Mouse (Mus musculus) intestine, embryonic 14.5 days (tissue): ENCODE measurements around the gene Atg4d. TPM values are rescaled to one million over a fixed set of nuclear protein-coding genes. Genes with fewer than 3 reads are reported as not detected.
"Not testable (repeated sequence)": the region's sequence is repeated elsewhere in the genome, so short reads cannot be mapped to it uniquely, and the experiment has no call there.

Experiments used
- ATAC-seq: fragments of 200-750 bp; cut with Nextera tagmentation; replicated peaks from 2 replicates; pipeline ENCODE4 v1.8.0; 2017; ENCODE audit warnings: low read depth, moderate number of reproducible peaks, moderate TSS enrichment, moderate library complexity; ENCODE audit not compliant: low FRiP score, low TSS enrichment
- DNase-seq: peaks from one replicate; pipeline ENCODE4 v3.0.0-alpha.2; 2018; ENCODE audit warnings: low spot score
- H3K27ac ChIP-seq: fragments of 300-500 bp; sonication (generic); 2 replicates; pipeline ENCODE4 v1.5.1; 2014; ENCODE audit warnings: low read depth, mild to moderate bottlenecking, control low read depth
- H3K27me3 ChIP-seq: fragments of 300-500 bp; sonication (generic); replicated peaks from 2 replicates; pipeline ENCODE4 v1.6.1; 2014; ENCODE audit warnings: low read length, control low read depth; ENCODE audit not compliant: control insufficient read depth, insufficient read depth
- H3K36me3 ChIP-seq: fragments of 300-500 bp; sonication (generic); 2 replicates; pipeline ENCODE4 v1.6.1; 2014; ENCODE audit warnings: low read length, control low read depth; ENCODE audit not compliant: control insufficient read depth, insufficient read depth
- H3K4me1 ChIP-seq: fragments of 300-500 bp; sonication (generic); replicated peaks from 2 replicates; pipeline ENCODE4 v1.6.1; 2014; ENCODE audit warnings: low read length, control low read depth, mixed read lengths; ENCODE audit not compliant: control insufficient read depth, insufficient read depth
- H3K4me2 ChIP-seq: fragments of 300-500 bp; sonication (generic); 2 replicates; pipeline ENCODE4 v1.6.1; 2014; ENCODE audit warnings: low read length
- H3K4me3 ChIP-seq: fragments of 300-500 bp; sonication (generic); 2 replicates; pipeline ENCODE4 v1.5.1; 2014; ENCODE audit warnings: low read depth, low read length, control low read depth, mixed read lengths
- H3K9ac ChIP-seq: fragments of 300-500 bp; sonication (generic); 2 replicates; pipeline ENCODE4 v1.6.1; 2014; ENCODE audit warnings: mild to moderate bottlenecking, low read length
- H3K9me3 ChIP-seq: fragments of 300-500 bp; sonication (generic); 2 replicates; pipeline ENCODE4 v1.6.1; 2016; ENCODE audit warnings: low read length, control low read depth; ENCODE audit not compliant: control insufficient read depth
- WGBS: fragments of 180-500 bp; shearing (Covaris S2); extraction: QIAGEN DNeasy Blood & Tissue Kit; methylation state at CpG from one replicate; pipeline ENCODE4 v1.1.7; 2014; 5-methylcytosine and 5-hydroxymethylcytosine counted together
- polyA plus RNA-seq: library from polyadenylated mRNA; unstranded; fragments of >200 nt; fragmentation: Nextera tagmentation; extraction: Ambion mirVana; gene quantifications from 2 replicates; pipeline ENCODE4 v1.2.1, GENCODE M21; 2014

Gene Atg4d
- polyA plus RNA-seq, 1 experiment from 2014 or later = 45.4 TPM

DNA sequence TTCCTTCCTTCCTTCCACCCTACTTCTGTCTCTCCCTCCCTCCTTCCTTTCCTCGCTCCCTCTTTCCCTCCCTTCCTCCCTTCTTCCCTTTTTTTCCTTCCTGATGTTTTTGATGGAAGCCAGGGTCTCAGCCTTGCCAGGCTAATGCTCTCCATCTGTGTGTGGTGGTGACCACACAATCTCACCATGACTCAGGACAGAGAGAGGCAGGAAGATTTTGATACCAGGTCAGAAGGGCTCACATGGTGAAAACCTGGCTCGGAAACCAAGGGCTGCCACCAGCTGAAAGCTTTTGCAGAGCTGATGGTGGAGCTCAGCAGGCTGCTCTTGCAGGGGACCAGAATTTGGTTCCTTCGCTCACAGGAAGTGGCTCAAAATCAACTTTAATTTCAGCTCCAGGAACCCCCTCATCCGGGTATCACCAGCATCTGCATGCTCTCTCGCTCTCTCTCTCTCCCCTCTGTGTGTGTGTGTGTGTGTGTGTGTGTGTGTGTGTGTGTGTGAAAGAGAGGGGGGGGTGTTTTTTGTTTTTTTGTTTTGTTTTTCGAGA is 4.5 kb upstream of the Atg4d start:
- Histone ChIP-seq H3K4me2 (no peak overlapping the region), H3K4me3 (no peak overlapping the region), H3K36me3 (no peaks in the 10 kb centered on the region), H3K27me3 (no peaks in the 10 kb centered on the region), H3K9ac (no peak overlapping the region), H3K4me1 (no peaks in the 10 kb centered on the region; the same call in 1 of the 2 replicates), H3K9me3 (no peaks in the 10 kb centered on the region), H3K27ac (no peak overlapping the region)
- 74% methylated on average over 6 of the region's 6 CpGs for WGBS
- DNase-seq (no peak), ATAC-seq (no peak)

DNA sequence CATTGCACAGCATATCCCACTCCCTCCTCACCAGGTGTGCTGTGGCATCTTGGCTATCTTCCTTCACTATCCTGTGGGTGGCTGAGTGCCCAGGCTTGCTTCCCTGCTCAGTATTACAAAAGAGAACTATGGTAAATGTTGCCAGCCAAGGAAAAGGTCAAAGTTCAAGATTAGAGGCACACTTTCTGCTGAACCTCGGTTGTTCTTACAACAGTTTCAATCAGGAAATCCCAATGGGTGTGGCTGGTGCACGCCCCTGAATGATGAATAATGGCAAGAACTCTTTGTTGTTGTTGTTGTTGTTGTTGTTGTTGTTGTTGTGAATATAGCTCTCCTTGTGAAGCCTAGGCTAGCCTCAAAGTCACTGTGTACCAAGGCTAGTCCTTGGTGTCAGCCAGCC is 3.3 kb upstream of the Atg4d start:
- 68% methylated on average over 2 of the region's 2 CpGs for WGBS
- Histone ChIP-seq H3K9ac (no peak overlapping the region), H3K4me3 (no peak overlapping the region), H3K27ac (no peak overlapping the region), H3K9me3 (no peaks in the 10 kb centered on the region), H3K4me1 (peaks cover 9% of the 10 kb centered on the region; the same call in 1 of the 2 replicates), H3K4me2 (no peak overlapping the region), H3K27me3 (no peaks in the 10 kb centered on the region), H3K36me3 (0 out of 2 replicates have a peak, but pooled peaks cover 2% of the 10 kb centered on the region)
- DNase-seq = no peak
- no peak for ATAC-seq

- H3K9ac ChIP-seq = peak overlapping the region; percentile 27; the same call in 1 of the 2 replicates
- peaks cover 9% of the 10 kb centered on the region; the same call in 1 of the 2 replicates for H3K4me1 ChIP-seq
- no peaks in the 10 kb centered on the region for H3K27me3 ChIP-seq
- DNase-seq = no peak
- H3K27ac ChIP-seq = peak overlapping the region; percentile 44
- ATAC-seq = peak; percentile 30
- H3K4me3 ChIP-seq = peak overlapping the region; percentile 95
- H3K9me3 ChIP-seq = no peaks in the 10 kb centered on the region
- H3K36me3 ChIP-seq = peaks cover 25% of the 10 kb centered on the region
- H3K4me2 ChIP-seq = peak overlapping the region; percentile 82
- 19% methylated on average over 17 of the region's 17 CpGs for WGBS
These were observed 657 bp upstream of the Atg4d start for GRCm38 (mm10) chr9:21264272-21264999.

- Histone ChIP-seq H3K27ac (no peak overlapping the region; the same call in 1 of the 2 replicates), H3K9me3 (no peaks in the 10 kb centered on the region), H3K4me2 (peak overlapping the region; percentile 82), H3K4me3 (peak overlapping the region; percentile 95), H3K27me3 (no peaks in the 10 kb centered on the region), H3K9ac (peak overlapping the region; percentile 87), H3K4me1 (peaks cover 9% of the 10 kb centered on the region; the same call in 1 of the 2 replicates), H3K36me3 (peaks cover 37% of the 10 kb centered on the region)
- WGBS = 5% methylated on average over 11 of the region's 11 CpGs
- ATAC-seq = 0 out of 2 replicates have a peak, but pooled peaks have one; percentile 20
- DNase-seq = no peak
These were observed 518 bp downstream of the Atg4d start for GRCm38 (mm10) chr9:21265611-21266010.

- Histone ChIP-seq H3K27ac (no peak overlapping the region), H3K4me1 (peaks cover 9% of the 10 kb centered on the region; the same call in 1 of the 2 replicates), H3K9me3 (no peaks in the 10 kb centered on the region), H3K27me3 (no peaks in the 10 kb centered on the region), H3K36me3 (peaks cover 50% of the 10 kb centered on the region), H3K4me3 (no peak overlapping the region), H3K9ac (no peak overlapping the region), H3K4me2 (no peak overlapping the region)
- ATAC-seq (no peak), DNase-seq (no peak)
- WGBS = 90% methylated on average over 5 of the region's 5 CpGs
These were observed 1.8 kb downstream of the Atg4d start for GRCm38 (mm10) chr9:21266889-21267288.

GRCm38 (mm10) chr9:21268305-21268704 is 3.2 kb downstream of the Atg4d start:
- Histone ChIP-seq H3K9me3 (no peaks in the 10 kb centered on the region), H3K36me3 (peaks cover 64% of the 10 kb centered on the region), H3K9ac (no peak overlapping the region), H3K4me2 (no peak overlapping the region), H3K4me3 (no peak overlapping the region), H3K4me1 (peaks cover 9% of the 10 kb centered on the region; the same call in 1 of the 2 replicates), H3K27me3 (no peaks in the 10 kb centered on the region), H3K27ac (no peak overlapping the region)
- DNase-seq = no peak
- WGBS = 96% methylated on average over 16 of the region's 16 CpGs
- no peak for ATAC-seq

DNA sequence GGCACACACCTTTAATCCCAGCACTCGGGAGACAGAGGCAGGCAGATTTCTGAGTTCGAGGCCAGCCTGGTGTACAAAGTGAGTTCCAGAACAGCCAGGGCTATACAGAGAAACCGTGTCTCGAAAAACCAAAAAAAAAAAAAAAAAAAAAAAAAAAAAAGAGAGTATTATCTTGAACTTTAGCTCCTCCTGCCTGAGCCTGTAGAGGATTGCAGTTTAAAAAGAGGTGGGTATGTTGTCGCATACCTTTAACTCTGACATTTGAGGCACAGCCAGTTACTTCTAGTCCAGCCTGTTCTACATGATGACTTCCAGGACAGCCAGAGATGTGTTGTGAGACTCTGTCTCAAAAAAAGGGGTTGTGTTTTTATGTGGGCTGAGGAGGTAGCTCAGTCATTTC is 4.5 kb downstream of the Atg4d start:
- H3K27me3 ChIP-seq, H3K27ac ChIP-seq, DNase-seq, H3K9ac ChIP-seq, ATAC-seq, H3K4me3 ChIP-seq, H3K4me2 ChIP-seq, H3K4me1 ChIP-seq, H3K9me3 ChIP-seq: not testable (repeated sequence)
- H3K36me3 ChIP-seq = peaks cover 77% of the 10 kb centered on the region
- 77% methylated on average over 5 of the region's 5 CpGs for WGBS

DNA sequence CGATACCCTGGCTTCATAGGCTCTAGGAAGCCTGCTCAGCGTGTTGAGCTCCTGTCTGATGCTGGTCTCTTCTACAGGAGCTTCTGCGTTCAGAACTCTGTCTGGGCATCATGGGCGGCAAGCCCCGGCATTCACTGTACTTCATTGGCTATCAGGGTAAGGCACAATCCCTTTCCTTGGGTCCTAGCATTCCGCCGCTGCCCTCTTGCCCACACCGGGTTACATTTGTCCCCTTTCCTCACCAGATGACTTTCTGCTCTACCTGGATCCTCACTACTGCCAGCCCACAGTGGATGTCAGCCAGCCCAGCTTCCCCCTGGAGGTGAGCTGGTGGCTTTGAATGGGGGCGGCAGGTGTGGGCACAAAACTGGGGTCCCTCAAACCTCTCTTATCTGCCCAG is 7.3 kb downstream of the Atg4d start:
- DNase-seq (no peak), ATAC-seq (no peak)
- H3K4me2 ChIP-seq = no peak overlapping the region
- H3K9ac ChIP-seq = no peak overlapping the region
- no peaks in the 10 kb centered on the region for H3K27me3 ChIP-seq
- H3K36me3 ChIP-seq = peaks cover 98% of the 10 kb centered on the region
- no peaks in the 10 kb centered on the region for H3K9me3 ChIP-seq
- H3K27ac ChIP-seq = no peak overlapping the region
- WGBS = 92% methylated on average over 9 of the region's 9 CpGs
- no peaks in the 10 kb centered on the region for H3K4me1 ChIP-seq
- H3K4me3 ChIP-seq = no peak overlapping the region
